Mouse (Mus musculus) cortical plate, adult 2 months (tissue): ENCODE measurements around the gene 4833423E24Rik.

Source experiments
- CTCF ChIP-seq: fragments of 200-500 bp; IDR thresholded peaks from 2 replicates; pipeline ENCODE4 v1.5.1; 2011; ENCODE audit warnings: mild to moderate bottlenecking, control low read depth, low read length; ENCODE audit not compliant: insufficient read depth; ENCODE audit errors: extremely low read depth
- POLR2A ChIP-seq: fragments of 200-500 bp; IDR thresholded peaks from 2 replicates; pipeline ENCODE4 v1.6.1; 2011; ENCODE audit warnings: mild to moderate bottlenecking, low read length, control low read depth; ENCODE audit not compliant: insufficient read depth; ENCODE audit errors: extremely low read depth

DNA sequence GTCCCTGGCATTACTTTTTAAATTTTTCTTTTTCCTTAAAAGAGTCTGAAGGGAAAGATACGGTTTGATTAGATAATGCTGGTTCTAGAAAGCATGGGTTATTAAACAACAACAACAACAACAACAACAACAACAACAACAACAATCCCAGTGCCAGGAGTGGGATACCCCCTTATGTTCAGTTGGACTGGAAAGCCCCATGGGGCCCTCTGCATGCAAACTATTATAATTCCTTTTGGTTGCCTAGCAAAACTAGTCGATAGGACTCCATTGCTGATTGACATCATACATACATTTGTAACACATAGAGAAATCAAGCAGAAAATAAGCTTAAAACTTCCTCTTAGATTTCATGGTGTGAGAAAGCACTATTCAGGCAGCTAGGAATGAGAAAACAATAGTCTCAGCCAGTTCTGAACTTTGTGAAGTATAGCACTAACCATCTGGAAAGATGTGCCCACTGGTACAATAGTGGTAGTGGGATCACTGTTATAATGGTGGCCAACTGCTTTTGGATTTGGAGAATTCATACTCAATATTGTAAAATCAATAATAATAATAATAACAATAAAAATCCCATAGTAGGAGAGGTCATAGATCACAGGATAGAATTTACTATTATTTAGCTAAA lies 4.2 kb upstream of the 4833423E24Rik start:
- TF ChIP-seq CTCF (no peak), POLR2A (no peak)
